Mouse (Mus musculus): Measurements from ENCODE around the gene Pam. TPM values are rescaled to one million over a fixed set of nuclear protein-coding genes. Genes with fewer than 3 reads are reported as not detected.

Pam gene
- polyA plus RNA-seq, 1 experiment = 37.0 TPM

DNA sequence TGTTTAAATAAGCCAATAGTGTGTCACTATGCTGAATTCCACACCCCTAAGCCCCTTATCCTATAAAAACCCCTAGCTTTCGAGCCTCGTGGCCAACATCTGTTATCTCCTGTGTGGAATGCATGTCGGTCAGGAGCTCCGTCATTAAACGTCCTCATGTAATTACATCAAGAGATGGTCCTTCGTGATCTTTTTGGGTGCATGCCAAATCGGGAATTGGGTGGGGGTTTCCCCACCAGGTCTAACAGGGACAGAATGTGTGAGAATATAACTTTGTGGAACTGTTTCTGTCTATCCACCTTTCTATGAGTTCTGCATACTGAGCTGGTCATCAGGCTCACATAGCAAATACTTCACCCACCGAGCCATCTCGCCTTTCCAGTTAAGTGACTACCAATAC lies 299.5 kb downstream of the Pam start:
- TF ChIP-seq CTCF (IDR thresholded peaks at IDR 0.05; ENCODE audit: low read depth, low read length) = no peak
- no peak for TF ChIP-seq POLR2A (IDR thresholded peaks at IDR 0.05; ENCODE audit: borderline replicate concordance, low read depth, low read length)
- Histone ChIP-seq H3K4me3 (ENCODE audit: insufficient read depth, low read length) (no peak overlapping the region), H3K4me1 (ENCODE audit: control insufficient read depth, insufficient read depth, low read length) (no peaks in the 10 kb centered on the region), H3K27ac (ENCODE audit: insufficient read depth, low read depth, low read length) (no peak overlapping the region)

DNA sequence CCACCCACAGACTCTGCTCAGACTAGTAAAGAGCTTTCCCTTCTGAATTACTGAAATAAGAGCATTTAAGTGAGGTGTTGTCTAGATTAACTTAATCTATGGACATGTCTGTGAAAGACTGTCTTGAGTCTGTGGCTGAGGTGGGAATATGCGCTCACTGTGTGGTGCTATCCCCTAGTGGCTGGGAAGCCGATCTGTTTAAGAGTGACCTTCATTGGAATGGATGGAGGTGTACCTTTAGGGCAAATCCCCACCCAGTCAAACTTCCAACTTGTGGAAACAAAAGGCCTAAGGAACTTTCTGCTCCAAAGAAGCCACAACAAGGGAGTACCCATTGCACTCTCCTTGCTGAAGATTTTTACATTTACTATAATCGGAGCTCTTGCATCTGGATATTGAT lies 301.3 kb downstream of the Pam start:
- Histone ChIP-seq H3K27ac (ENCODE audit: insufficient read depth, low read depth, low read length) (no peak overlapping the region), H3K4me1 (ENCODE audit: control insufficient read depth, insufficient read depth, low read length) (no peaks in the 10 kb centered on the region), H3K4me3 (ENCODE audit: insufficient read depth, low read length) (no peak overlapping the region)
- TF ChIP-seq POLR2A (IDR thresholded peaks at IDR 0.05; ENCODE audit: borderline replicate concordance, low read depth, low read length) (no peak), CTCF (IDR thresholded peaks at IDR 0.05; ENCODE audit: low read depth, low read length) (no peak)

DNA sequence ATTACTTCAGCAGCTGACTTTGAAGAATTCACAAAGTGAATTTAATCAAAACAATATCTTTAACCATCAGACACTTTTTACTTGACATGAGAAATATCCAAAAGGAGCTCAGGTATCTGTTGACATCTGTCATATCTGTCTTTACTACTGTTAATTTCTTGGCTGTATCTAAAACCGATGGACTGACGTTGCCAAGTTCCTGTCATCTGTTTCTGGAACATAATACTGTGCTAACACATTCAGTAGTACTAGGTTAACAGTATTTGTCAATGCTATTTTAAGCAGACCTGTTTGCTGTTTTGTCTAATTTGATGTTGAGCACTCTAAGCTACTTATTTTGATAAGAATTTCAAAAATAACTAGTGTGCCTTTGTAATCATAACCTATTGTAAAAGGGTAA lies 307.0 kb downstream of the Pam start:
- Histone ChIP-seq H3K4me3 (ENCODE audit: insufficient read depth, low read length) (no peak overlapping the region), H3K27ac (ENCODE audit: insufficient read depth, low read depth, low read length) (no peak overlapping the region), H3K4me1 (ENCODE audit: control insufficient read depth, insufficient read depth, low read length) (no peaks in the 10 kb centered on the region)
- TF ChIP-seq CTCF (IDR thresholded peaks at IDR 0.05; ENCODE audit: low read depth, low read length) (no peak), POLR2A (IDR thresholded peaks at IDR 0.05; ENCODE audit: borderline replicate concordance, low read depth, low read length) (no peak)

DNA sequence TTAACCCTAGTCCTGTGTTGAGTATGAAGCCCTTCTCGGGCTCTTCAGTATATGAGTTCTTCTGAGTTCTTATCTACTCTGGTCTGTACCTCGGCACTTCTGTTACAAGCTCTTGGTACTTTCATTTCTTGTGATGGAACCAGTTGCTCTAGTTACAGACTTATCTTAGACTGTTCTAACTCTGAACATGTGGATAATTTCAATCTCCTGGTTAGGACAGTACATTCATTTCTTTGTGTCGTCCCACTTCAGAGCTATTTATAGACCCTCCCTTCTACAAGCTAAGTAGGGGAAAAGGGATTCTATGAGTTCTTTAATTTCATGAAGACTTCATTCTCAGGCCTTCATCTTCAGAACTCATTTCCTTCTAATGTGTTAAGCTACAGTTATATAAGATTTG lies 307.8 kb downstream of the Pam start:
- no peak overlapping the region for H3K4me3 ChIP-seq (ENCODE audit: insufficient read depth, low read length)
- no peak for TF ChIP-seq POLR2A (IDR thresholded peaks at IDR 0.05; ENCODE audit: borderline replicate concordance, low read depth, low read length)
- TF ChIP-seq CTCF (IDR thresholded peaks at IDR 0.05; ENCODE audit: low read depth, low read length) = no peak
- H3K27ac ChIP-seq (ENCODE audit: insufficient read depth, low read depth, low read length) = no peak overlapping the region
- no peaks in the 10 kb centered on the region for H3K4me1 ChIP-seq (ENCODE audit: control insufficient read depth, insufficient read depth, low read length)

DNA sequence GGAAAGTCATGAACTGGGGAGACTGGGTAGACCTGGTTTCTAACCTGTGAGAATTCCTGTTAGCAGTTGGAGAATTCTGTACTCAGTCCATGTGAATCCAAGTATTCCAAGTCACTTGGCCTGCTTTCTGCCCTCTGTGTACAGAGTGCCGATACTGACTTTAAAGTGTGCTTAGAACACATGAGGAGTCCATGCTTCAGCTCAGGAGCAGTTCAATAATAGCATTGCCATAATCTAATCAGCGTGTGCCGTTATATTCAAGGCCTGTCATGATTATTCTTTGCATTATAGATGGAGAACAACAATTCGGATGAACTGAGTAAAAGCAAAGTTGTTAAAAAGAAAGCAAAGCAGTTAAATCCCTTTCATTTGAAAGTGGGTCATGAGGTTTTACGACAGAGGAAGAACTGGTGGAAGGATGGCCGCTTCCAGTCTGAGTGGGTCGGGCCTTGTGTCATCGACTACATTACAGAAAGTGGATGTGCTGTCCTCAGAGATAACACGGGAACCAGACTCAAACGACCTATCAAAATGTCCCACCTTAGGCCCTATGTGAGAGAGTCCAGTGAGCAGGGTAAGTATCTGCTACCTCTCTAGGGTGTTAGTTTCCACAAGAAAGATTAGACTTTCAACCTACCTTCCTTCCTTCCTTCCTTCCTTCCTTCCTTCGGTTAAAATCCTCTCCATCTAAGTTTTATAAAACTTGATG lies 309.6 kb downstream of the Pam start:
- Histone ChIP-seq H3K4me1 (ENCODE audit: control insufficient read depth, insufficient read depth, low read length) (no peaks in the 10 kb centered on the region), H3K27ac (ENCODE audit: insufficient read depth, low read depth, low read length) (no peak overlapping the region), H3K4me3 (ENCODE audit: insufficient read depth, low read length) (no peak overlapping the region)
- TF ChIP-seq CTCF (IDR thresholded peaks at IDR 0.05; ENCODE audit: low read depth, low read length) (no peak), POLR2A (IDR thresholded peaks at IDR 0.05; ENCODE audit: borderline replicate concordance, low read depth, low read length) (no peak)

DNA sequence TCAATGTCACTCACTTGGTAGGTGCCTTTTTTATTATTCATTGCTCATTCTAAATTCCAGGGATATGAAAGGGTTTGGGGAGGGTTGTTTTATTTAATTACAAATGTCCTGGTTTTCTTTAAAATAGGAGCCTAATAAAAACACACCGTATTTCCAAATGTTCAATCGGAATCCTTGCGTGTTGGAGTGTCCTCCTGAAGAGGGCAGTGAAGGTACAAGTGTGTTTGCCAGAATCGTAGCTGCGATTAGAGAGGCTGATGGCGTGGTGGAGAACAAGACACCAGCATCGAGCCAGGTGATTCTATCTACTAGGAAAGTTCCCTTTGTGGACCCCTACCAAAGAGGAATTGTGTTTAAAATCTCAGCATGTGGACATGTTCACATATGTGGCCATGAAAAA lies 310.5 kb downstream of the Pam start:
- no peaks in the 10 kb centered on the region for H3K4me1 ChIP-seq (ENCODE audit: control insufficient read depth, insufficient read depth, low read length)
- no peak overlapping the region for H3K27ac ChIP-seq (ENCODE audit: insufficient read depth, low read depth, low read length)
- TF ChIP-seq CTCF (IDR thresholded peaks at IDR 0.05; ENCODE audit: low read depth, low read length) (no peak), POLR2A (IDR thresholded peaks at IDR 0.05; ENCODE audit: borderline replicate concordance, low read depth, low read length) (no peak)
- H3K4me3 ChIP-seq (ENCODE audit: insufficient read depth, low read length) = no peak overlapping the region

DNA sequence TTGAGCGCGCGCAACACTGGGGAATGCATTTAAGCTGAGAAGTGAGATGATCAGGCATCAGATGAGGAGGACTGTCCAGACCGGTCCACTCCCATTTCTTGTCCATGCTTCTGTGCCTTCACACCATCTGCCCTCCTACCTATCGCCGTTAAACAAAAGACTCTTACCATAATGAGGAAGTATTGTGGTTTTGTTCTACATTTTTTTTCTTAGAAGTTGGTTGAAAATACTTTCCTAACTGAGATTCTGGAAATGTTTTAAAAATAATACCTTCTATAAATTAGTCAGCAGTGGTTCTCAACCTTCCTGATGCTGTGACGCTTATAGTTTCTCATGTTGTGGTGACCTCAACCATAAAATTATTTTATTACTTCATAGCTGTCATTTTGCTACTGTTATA lies 313.8 kb downstream of the Pam start:
- H3K27ac ChIP-seq (ENCODE audit: insufficient read depth, low read depth, low read length) = no peak overlapping the region
- no peaks in the 10 kb centered on the region for H3K4me1 ChIP-seq (ENCODE audit: control insufficient read depth, insufficient read depth, low read length)
- TF ChIP-seq POLR2A (IDR thresholded peaks at IDR 0.05; ENCODE audit: borderline replicate concordance, low read depth, low read length) (no peak), CTCF (IDR thresholded peaks at IDR 0.05; ENCODE audit: low read depth, low read length) (no peak)
- no peak overlapping the region for H3K4me3 ChIP-seq (ENCODE audit: insufficient read depth, low read length)

DNA sequence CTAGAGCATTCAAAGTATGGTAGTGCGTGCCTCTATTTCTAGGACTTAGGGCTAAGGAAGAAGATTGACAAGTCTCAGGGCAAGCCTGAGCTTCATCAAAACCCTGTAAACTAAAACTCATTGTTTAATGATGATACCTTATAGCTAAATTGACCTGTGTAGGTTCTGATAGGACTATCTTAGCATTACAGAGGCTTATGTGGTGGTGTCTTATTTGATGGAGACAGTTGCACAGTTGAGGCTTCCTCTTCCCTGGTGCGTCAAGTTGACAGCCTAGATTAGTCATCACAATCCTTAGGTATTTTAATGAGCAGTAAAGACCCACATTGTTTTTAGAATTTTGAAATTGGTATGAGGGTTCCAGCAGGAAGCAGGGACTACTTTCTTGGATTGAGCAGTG lies 321.5 kb downstream of the Pam start:
- Histone ChIP-seq H3K27ac (ENCODE audit: insufficient read depth, low read depth, low read length) (no peak overlapping the region), H3K4me1 (ENCODE audit: control insufficient read depth, insufficient read depth, low read length) (peaks cover 2% of the 10 kb centered on the region), H3K4me3 (ENCODE audit: insufficient read depth, low read length) (no peak overlapping the region)
- TF ChIP-seq POLR2A (IDR thresholded peaks at IDR 0.05; ENCODE audit: borderline replicate concordance, low read depth, low read length) = no peak
- no peak for TF ChIP-seq CTCF (IDR thresholded peaks at IDR 0.05; ENCODE audit: low read depth, low read length)

DNA sequence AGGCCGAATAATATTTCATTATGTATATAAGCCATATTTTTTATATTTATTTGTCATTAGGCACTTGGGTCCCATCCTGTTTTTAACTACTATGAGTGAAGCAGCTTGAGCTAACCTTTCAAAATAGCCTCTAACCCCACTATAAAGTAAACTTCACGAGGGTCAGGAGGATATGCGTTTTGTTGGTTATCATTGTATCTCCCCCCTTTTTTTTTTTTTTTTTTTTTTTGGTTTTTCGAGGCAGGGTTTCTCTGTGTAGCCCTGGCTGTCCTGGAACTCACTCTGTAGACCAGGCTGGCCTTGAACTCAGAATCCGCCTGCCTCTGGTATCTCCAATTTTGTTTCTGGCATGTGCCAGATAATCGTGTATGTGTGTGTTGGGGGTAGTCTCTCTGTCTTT lies 322.1 kb downstream of the Pam start:
- Histone ChIP-seq H3K27ac (ENCODE audit: insufficient read depth, low read depth, low read length) (no peak overlapping the region), H3K4me1 (ENCODE audit: control insufficient read depth, insufficient read depth, low read length) (peaks cover 2% of the 10 kb centered on the region), H3K4me3 (ENCODE audit: insufficient read depth, low read length) (no peak overlapping the region)
- no peak for TF ChIP-seq CTCF (IDR thresholded peaks at IDR 0.05; ENCODE audit: low read depth, low read length)
- no peak for TF ChIP-seq POLR2A (IDR thresholded peaks at IDR 0.05; ENCODE audit: borderline replicate concordance, low read depth, low read length)

DNA sequence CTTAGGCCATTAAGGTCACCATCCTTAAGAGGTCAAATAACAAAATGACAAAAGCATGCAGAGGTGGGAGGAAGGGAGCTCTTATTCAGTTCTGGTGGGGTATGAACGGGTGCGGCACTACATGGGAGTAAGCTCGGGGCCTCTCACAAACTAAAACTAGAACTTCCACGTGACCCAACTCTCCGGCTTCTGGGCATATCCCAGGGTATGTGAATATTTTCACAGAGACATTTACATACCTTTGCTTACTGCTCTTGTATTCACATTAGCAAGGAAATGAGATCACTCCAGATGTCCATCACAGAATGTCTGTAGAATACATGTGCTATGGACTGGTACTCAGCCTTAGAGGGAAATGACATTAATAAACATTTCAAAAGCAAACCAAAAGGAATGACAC lies 323.7 kb downstream of the Pam start:
- TF ChIP-seq POLR2A (IDR thresholded peaks at IDR 0.05; ENCODE audit: borderline replicate concordance, low read depth, low read length) (no peak), CTCF (IDR thresholded peaks at IDR 0.05; ENCODE audit: low read depth, low read length) (no peak)
- Histone ChIP-seq H3K4me3 (ENCODE audit: insufficient read depth, low read length) (no peak overlapping the region), H3K4me1 (ENCODE audit: control insufficient read depth, insufficient read depth, low read length) (peaks cover 8% of the 10 kb centered on the region), H3K27ac (ENCODE audit: insufficient read depth, low read depth, low read length) (no peak overlapping the region)
